ENCODE assay signal across 14 mouse cellular contexts in the genomic region with DNA sequence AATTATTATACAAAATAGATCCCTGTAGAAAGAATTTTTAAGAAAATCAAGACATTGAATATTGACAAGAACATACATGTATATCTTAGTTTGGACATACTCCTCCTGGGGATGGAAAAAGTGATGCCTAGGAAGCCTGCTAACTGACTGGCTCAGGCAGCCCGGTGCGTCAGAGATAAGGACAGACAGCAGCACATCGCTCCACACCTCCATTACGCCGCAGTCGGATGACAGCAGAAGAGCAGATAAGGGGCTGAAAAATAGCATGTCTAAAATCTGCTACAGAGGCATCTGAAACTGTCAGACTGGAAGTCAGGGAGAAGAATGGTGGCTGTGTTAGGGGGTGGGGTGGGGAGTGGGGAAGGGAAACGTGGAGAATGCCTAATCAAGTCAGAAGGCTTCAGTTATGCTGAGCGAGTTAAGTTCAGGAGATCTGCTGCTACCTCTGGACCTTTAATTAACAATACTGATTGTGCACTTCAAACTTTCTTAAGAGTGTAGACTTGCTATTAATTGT. TPM values are rescaled to one million over a fixed set of nuclear protein-coding genes. Genes with fewer than 3 reads are reported as not detected.
A peak's percentile ranks its signal among the peaks of the same experiment; 100 is the strongest.
DNase-seq lines count a peak whose midpoint lies in the region; ATAC-seq and TF ChIP-seq lines count a peak whose summit lies in the region.
"Had no signal": no experiment of that assay in that cellular context is flagged by ENCODE, and none has a peak within 500 bp of the region (broad histone marks: within the 10 kb centered on the region; RNA-seq: fewer than 3 reads in every experiment).

No protein-coding gene starts in this region.

- no peaks in the 10 kb centered on the region; the same call in 1 of the 2 replicates for H3K36me3 ChIP-seq in heart, embryonic 10.5 days
- H3K36me3 ChIP-seq in heart, adult 2 months (ENCODE audit: control insufficient read depth, insufficient read depth, low read length): no peaks in the 10 kb centered on the region
- H3K36me3 ChIP-seq in midbrain, embryonic 15.5 days (replicated peaks): no peaks in the 10 kb centered on the region
- no peaks in the 10 kb centered on the region for H3K36me3 ChIP-seq in midbrain, embryonic 11.5 days (ENCODE audit: control insufficient read depth, insufficient read depth, low read length)
- no peaks in the 10 kb centered on the region for H3K36me3 ChIP-seq in heart, embryonic 16.5 days (ENCODE audit: control insufficient read depth, insufficient read depth)
- H3K36me3 ChIP-seq in liver, postnatal 0 days (replicated peaks; ENCODE audit: insufficient read depth, low read length): no peaks in the 10 kb centered on the region
- H3K36me3 ChIP-seq in intestine, embryonic 15.5 days: no peaks in the 10 kb centered on the region
- H3K36me3 ChIP-seq: forebrain, embryonic 10.5 days; limb, embryonic 10.5 days had no signal

- peak overlapping the region; percentile 75; the same call in 1 of the 2 replicates for H3K27ac ChIP-seq in heart, embryonic 10.5 days
- H3K27ac ChIP-seq in heart, adult 2 months: no peak overlapping the region
- no peak overlapping the region for H3K27ac ChIP-seq in midbrain, embryonic 15.5 days
- H3K27ac ChIP-seq in midbrain, embryonic 11.5 days (ENCODE audit: low read depth, low read length): no peak overlapping the region
- H3K27ac ChIP-seq in heart, embryonic 16.5 days (ENCODE audit: low read length): no peak overlapping the region
- H3K27ac ChIP-seq in liver, postnatal 0 days (ENCODE audit: low read depth): no peak overlapping the region
- no peak overlapping the region for H3K27ac ChIP-seq in intestine, embryonic 15.5 days
- H3K27ac ChIP-seq: forebrain, embryonic 10.5 days; gastrocnemius, adult 2 months; limb, embryonic 10.5 days had no signal

- intact Hi-C loops in heart, adult 2 months (cut with DNase I): no loop called here

- H3K79me2 ChIP-seq in heart, adult 2 months (replicated peaks; ENCODE audit: control insufficient read depth, insufficient read depth, low read length): no peaks in the 10 kb centered on the region

- no peak overlapping the region for H3K4me2 ChIP-seq in midbrain, embryonic 15.5 days
- H3K4me2 ChIP-seq in midbrain, embryonic 11.5 days: no peak overlapping the region
- H3K4me2 ChIP-seq in heart, embryonic 16.5 days (ENCODE audit: low read depth, low read length): peak overlapping the region; percentile 33; the same call in 1 of the 2 replicates
- H3K4me2 ChIP-seq in liver, postnatal 0 days (ENCODE audit: low read depth, low read length): peak overlapping the region; percentile 44; the same call in 1 of the 2 replicates
- no peak overlapping the region for H3K4me2 ChIP-seq in intestine, embryonic 15.5 days (replicated peaks)

- peaks cover 23% of the 10 kb centered on the region for H3K4me1 ChIP-seq in heart, embryonic 10.5 days
- no peaks in the 10 kb centered on the region for H3K4me1 ChIP-seq in heart, adult 2 months (ENCODE audit: control insufficient read depth, insufficient read depth, low read length)
- H3K4me1 ChIP-seq in midbrain, embryonic 15.5 days: no peaks in the 10 kb centered on the region
- H3K4me1 ChIP-seq in midbrain, embryonic 11.5 days (ENCODE audit: control insufficient read depth, insufficient read depth, low read length): no peaks in the 10 kb centered on the region
- 0 out of 2 replicates have a peak, but pooled peaks cover 4% of the 10 kb centered on the region for H3K4me1 ChIP-seq in heart, embryonic 16.5 days (ENCODE audit: control insufficient read depth, insufficient read depth, low read length)
- peaks cover 14% of the 10 kb centered on the region for H3K4me1 ChIP-seq in liver, postnatal 0 days (ENCODE audit: insufficient read depth)
- no peaks in the 10 kb centered on the region for H3K4me1 ChIP-seq in intestine, embryonic 15.5 days (replicated peaks)
- H3K4me1 ChIP-seq: limb, embryonic 10.5 days had no signal

- DNase-seq in heart, embryonic 10.5 days (ENCODE audit: low spot score): peak; percentile 85
- no peak for DNase-seq in heart, adult 2 months
- no peak for DNase-seq in midbrain, embryonic 11.5 days (ENCODE audit: low spot score, missing footprints)
- DNase-seq in liver, postnatal 0 days: peak; percentile 29
- DNase-seq in gastrocnemius, adult 8-10 months (ENCODE audit: low spot score in 2 of 2): no peak
- DNase-seq: cerebellum, adult 9-10 months; gastrocnemius, adult 2 months; kidney, postnatal 10 days had no signal

- TF ChIP-seq POLR2A in heart, adult 2 months (IDR thresholded peaks at IDR 0.05; ENCODE audit: insufficient read depth, low read depth, low read length): no peak

- no peaks in the 10 kb centered on the region for H3K27me3 ChIP-seq in heart, embryonic 10.5 days (ENCODE audit: insufficient read depth, poor library complexity, severe bottlenecking)
- H3K27me3 ChIP-seq in heart, adult 2 months (ENCODE audit: control insufficient read depth, insufficient read depth, low read length): no peaks in the 10 kb centered on the region
- no peaks in the 10 kb centered on the region for H3K27me3 ChIP-seq in midbrain, embryonic 15.5 days (replicated peaks)
- no peaks in the 10 kb centered on the region for H3K27me3 ChIP-seq in midbrain, embryonic 11.5 days (ENCODE audit: control insufficient read depth, insufficient read depth, low read length)
- no peaks in the 10 kb centered on the region for H3K27me3 ChIP-seq in heart, embryonic 16.5 days (ENCODE audit: control insufficient read depth, insufficient read depth, low read length)
- H3K27me3 ChIP-seq in liver, postnatal 0 days (ENCODE audit: insufficient read depth, low read length): no peaks in the 10 kb centered on the region
- no peaks in the 10 kb centered on the region for H3K27me3 ChIP-seq in intestine, embryonic 15.5 days (replicated peaks)

- no peak for TF ChIP-seq CTCF in heart, adult 2 months (IDR thresholded peaks at IDR 0.05)
- no peak for TF ChIP-seq CTCF in liver, postnatal 0 days (IDR thresholded peaks at IDR 0.05; ENCODE audit: low read depth)

- H3K9ac ChIP-seq in heart, adult 2 months (ENCODE audit: low read depth, low read length): no peak overlapping the region
- H3K9ac ChIP-seq in midbrain, embryonic 15.5 days: no peak overlapping the region
- no peak overlapping the region for H3K9ac ChIP-seq in midbrain, embryonic 11.5 days (ENCODE audit: low read length)
- H3K9ac ChIP-seq in heart, embryonic 16.5 days (ENCODE audit: low read length): no peak overlapping the region
- H3K9ac ChIP-seq in liver, postnatal 0 days (replicated peaks): no peak overlapping the region
- no peak overlapping the region for H3K9ac ChIP-seq in intestine, embryonic 15.5 days

- no peak overlapping the region for H3K4me3 ChIP-seq in heart, embryonic 10.5 days
- no peak overlapping the region for H3K4me3 ChIP-seq in heart, adult 2 months
- no peak overlapping the region for H3K4me3 ChIP-seq in midbrain, embryonic 15.5 days
- no peak overlapping the region for H3K4me3 ChIP-seq in midbrain, embryonic 11.5 days (ENCODE audit: low read depth, low read length)
- no peak overlapping the region; the same call in 1 of the 2 replicates for H3K4me3 ChIP-seq in heart, embryonic 16.5 days (ENCODE audit: low read length)
- no peak overlapping the region for H3K4me3 ChIP-seq in liver, postnatal 0 days (ENCODE audit: low read depth, low read length)
- no peak overlapping the region for H3K4me3 ChIP-seq in intestine, embryonic 15.5 days (replicated peaks)
- H3K4me3 ChIP-seq: forebrain, embryonic 10.5 days; gastrocnemius, adult 2 months; limb, embryonic 10.5 days had no signal

- H3K9me3 ChIP-seq in heart, embryonic 10.5 days: no peaks in the 10 kb centered on the region
- H3K9me3 ChIP-seq in midbrain, embryonic 15.5 days: no peaks in the 10 kb centered on the region
- H3K9me3 ChIP-seq in midbrain, embryonic 11.5 days (ENCODE audit: control insufficient read depth, low read length): no peaks in the 10 kb centered on the region
- no peaks in the 10 kb centered on the region for H3K9me3 ChIP-seq in heart, embryonic 16.5 days (replicated peaks; ENCODE audit: control insufficient read depth, low read length)
- no peaks in the 10 kb centered on the region for H3K9me3 ChIP-seq in liver, postnatal 0 days (ENCODE audit: low read length)
- no peaks in the 10 kb centered on the region for H3K9me3 ChIP-seq in intestine, embryonic 15.5 days
- H3K9me3 ChIP-seq: forebrain, embryonic 10.5 days; limb, embryonic 10.5 days had no signal

- TF ChIP-seq EP300 in heart, adult 2 months (IDR thresholded peaks at IDR 0.05; ENCODE audit: insufficient read depth, low read depth, low read length): no peak
- TF ChIP-seq EP300 in liver, postnatal 0 days (IDR thresholded peaks at IDR 0.05; ENCODE audit: low read depth): peak; percentile 92

- ATAC-seq in midbrain, embryonic 15.5 days (replicated peaks): 0 out of 2 replicates have a peak, but pooled peaks have one; percentile 30
- no peak for ATAC-seq in midbrain, embryonic 11.5 days (ENCODE audit: low FRiP score)
- ATAC-seq in heart, embryonic 16.5 days (replicated peaks; ENCODE audit: extremely low read depth, insufficient read depth, low FRiP score): peak; percentile 63; the same call in 1 of the 2 replicates
- ATAC-seq in liver, postnatal 0 days: peak; percentile 77
- no peak for ATAC-seq in intestine, embryonic 15.5 days
- ATAC-seq: lung, postnatal 0 days had no signal

- WGBS in heart, embryonic 10.5 days: 12% methylated on average over 8 of the region's 8 CpGs
- 32% methylated on average over 8 of the region's 8 CpGs for WGBS in heart, adult 2 months
- WGBS in midbrain, embryonic 15.5 days: 69% methylated on average over 8 of the region's 8 CpGs
- 82% methylated on average over 8 of the region's 8 CpGs for WGBS in midbrain, embryonic 11.5 days
- WGBS in heart, embryonic 16.5 days: 25% methylated on average over 8 of the region's 8 CpGs
- WGBS in liver, postnatal 0 days (ENCODE audit: insufficient replicate concordance): 51% methylated on average over 8 of the region's 8 CpGs
- 61% methylated on average over 8 of the region's 8 CpGs for WGBS in intestine, embryonic 15.5 days

RNA-seq across cellular contexts. Expression of a gene that starts 22.5 kb away (rescaled TPM):
- 27.9 and 35.8 TPM in 2 replicates for polyA plus RNA-seq in heart, embryonic 10.5 days (2016; fragmentation: Nextera tagmentation; extraction: Ambion mirVana)
- total RNA-seq in heart, adult 2 months (2021): 1 to 10 TPM; 7.0 to 7.8 TPM
- 3.9 and 7.4 TPM in 2 replicates for polyA plus RNA-seq in heart, adult 2 months (2012; rRNA removed)
- 67.0 and 68.0 TPM in 2 replicates for polyA plus RNA-seq in midbrain, embryonic 15.5 days (2015; fragmentation: Nextera tagmentation; extraction: Ambion mirVana)
- polyA plus RNA-seq in midbrain, embryonic 11.5 days (2014; fragmentation: Nextera tagmentation; extraction: Ambion mirVana): 15.9 and 18.7 TPM in 2 replicates
- polyA plus RNA-seq in heart, embryonic 16.5 days (2015; fragmentation: Nextera tagmentation; extraction: Ambion mirVana): 20.0 and 23.5 TPM in 2 replicates
- 6.1 and 6.9 TPM in 2 replicates for polyA plus RNA-seq in liver, postnatal 0 days (2015; fragmentation: Nextera tagmentation; extraction: Ambion mirVana)
- 1 to 10 TPM in 3 of 4 experiments, under 1 TPM in 1; 0.89 to 1.7 (median 1.3) TPM for total RNA-seq in gastrocnemius, adult 8-10 months (2022)
- 19.5 and 23.6 TPM in 2 replicates for polyA plus RNA-seq in intestine, embryonic 15.5 days (2015; fragmentation: Nextera tagmentation; extraction: Ambion mirVana)

Comparison
In these comparisons a context has a peak if more than half of its experiments do, and no peak if none do; other contexts are left out.
1. DNase-seq: peak in heart, embryonic 10.5 days (single experiment) and liver, postnatal 0 days (single experiment); none in heart, adult 2 months (0 of 2), midbrain, embryonic 11.5 days (single experiment) and gastrocnemius, adult 8-10 months (0 of 2).
2. ATAC-seq: peak in midbrain, embryonic 15.5 days (single experiment), heart, embryonic 16.5 days (single experiment) and liver, postnatal 0 days (single experiment); none in midbrain, embryonic 11.5 days (single experiment) and intestine, embryonic 15.5 days (single experiment).
3. H3K4me2 ChIP-seq: peak in heart, embryonic 16.5 days (single experiment) and liver, postnatal 0 days (single experiment); none in midbrain, embryonic 15.5 days (single experiment), midbrain, embryonic 11.5 days (single experiment) and intestine, embryonic 15.5 days (single experiment).